Mouse (Mus musculus) olfactory bulb, adult 2 months (tissue): ENCODE results near the gene Prf1.

Experiments used
- CTCF ChIP-seq: fragments of 200-500 bp; IDR thresholded peaks from 2 replicates; pipeline ENCODE4 v1.5.1; 2012; ENCODE audit warnings: low read depth, mild to moderate bottlenecking, low read length, moderate library complexity; ENCODE audit not compliant: insufficient read depth
- POLR2A ChIP-seq: fragments of 200-500 bp; IDR thresholded peaks from 2 replicates; pipeline ENCODE4 v1.6.1; 2012; ENCODE audit warnings: mild to moderate bottlenecking, low read depth, low read length, moderate library complexity; ENCODE audit not compliant: insufficient read depth

DNA sequence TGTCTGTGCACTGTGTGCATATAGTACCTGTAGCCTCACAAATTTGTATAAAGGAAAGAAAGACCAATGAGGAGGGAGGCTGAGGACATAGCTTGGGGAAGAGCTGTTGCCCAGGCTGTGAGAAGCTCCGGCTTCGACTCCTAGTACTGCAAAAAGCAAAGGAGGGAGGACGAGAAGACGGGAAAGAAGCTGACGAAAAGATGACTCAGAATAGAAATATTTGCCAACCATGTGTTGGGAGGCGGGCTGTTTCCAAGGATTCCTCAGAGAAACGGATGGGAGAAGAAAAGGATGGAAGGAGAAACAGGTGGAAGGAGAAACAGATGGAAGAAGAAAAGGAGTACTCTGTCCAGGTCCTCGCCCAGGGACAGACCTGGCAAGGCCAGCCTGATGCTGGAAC, 3.4 kb upstream of the Prf1 start:
- TF ChIP-seq CTCF (no peak), POLR2A (no peak)
